Mouse (Mus musculus) limb, embryonic 11.5 days (tissue): ENCODE results near the gene Rpl18a. TPM values are rescaled to one million over a fixed set of nuclear protein-coding genes. Genes with fewer than 3 reads are reported as not detected.

Experiments used
- ATAC-seq: fragments of 200-750 bp; cut with Nextera tagmentation; 2 replicates; pipeline ENCODE4 v1.8.0; 2017; ENCODE audit warnings: low read depth; ENCODE audit not compliant: insufficient number of reproducible peaks, low FRiP score, low TSS enrichment
- DNase-seq: peaks from one replicate; pipeline ENCODE4 v3.0.0-alpha.2; 2015; ENCODE audit warnings: low spot score
- H3K27ac ChIP-seq: fragments of 300-500 bp; sonication (generic); replicated peaks from 2 replicates; pipeline ENCODE4 v1.5.1; 2014; ENCODE audit warnings: low read depth, mild to moderate bottlenecking, low read length
- H3K27me3 ChIP-seq: fragments of 300-500 bp; sonication (generic); 2 replicates; pipeline ENCODE4 v1.6.1; 2014; ENCODE audit warnings: mild to moderate bottlenecking, low read length, mixed read lengths; ENCODE audit not compliant: control insufficient read depth, insufficient read depth
- H3K36me3 ChIP-seq: fragments of 300-500 bp; sonication (generic); 2 replicates; pipeline ENCODE4 v1.6.1; 2014; ENCODE audit warnings: mild to moderate bottlenecking, low read length, moderate library complexity, mixed read lengths; ENCODE audit not compliant: control insufficient read depth, insufficient read depth
- H3K4me1 ChIP-seq: fragments of 300-500 bp; sonication (generic); 2 replicates; pipeline ENCODE4 v1.6.1; 2014; ENCODE audit warnings: low read length, mixed read lengths; ENCODE audit not compliant: control insufficient read depth, insufficient read depth
- H3K4me2 ChIP-seq: fragments of 300-500 bp; sonication (generic); 2 replicates; pipeline ENCODE4 v1.6.1; 2014; ENCODE audit warnings: low read depth, mild to moderate bottlenecking, moderate library complexity; ENCODE audit not compliant: severe bottlenecking
- H3K4me3 ChIP-seq: fragments of 300-500 bp; sonication (generic); 2 replicates; pipeline ENCODE4 v1.5.1; 2014; ENCODE audit warnings: low read depth, low read length
- H3K9ac ChIP-seq: fragments of 300-500 bp; sonication (generic); 2 replicates; pipeline ENCODE4 v1.6.1; 2014; ENCODE audit warnings: mild to moderate bottlenecking, low read length
- H3K9me3 ChIP-seq: fragments of 300-500 bp; sonication (generic); 2 replicates; pipeline ENCODE4 v1.6.1; 2016; ENCODE audit warnings: low read length; ENCODE audit not compliant: control insufficient read depth
- WGBS: fragments of 180-500 bp; shearing (Covaris S2); extraction: QIAGEN DNeasy Blood & Tissue Kit; methylation state at CpG from one replicate; pipeline ENCODE4 v1.1.7; 2014; 5-methylcytosine and 5-hydroxymethylcytosine counted together
- polyA plus RNA-seq: library from polyadenylated mRNA; unstranded; fragments of >200 nt; fragmentation: Nextera tagmentation; extraction: Ambion mirVana; gene quantifications from 2 replicates; pipeline ENCODE4 v1.2.1, GENCODE M21; 2014

Rpl18a gene
- 3,769 and 3,846 TPM in 2 replicates for polyA plus RNA-seq

DNA sequence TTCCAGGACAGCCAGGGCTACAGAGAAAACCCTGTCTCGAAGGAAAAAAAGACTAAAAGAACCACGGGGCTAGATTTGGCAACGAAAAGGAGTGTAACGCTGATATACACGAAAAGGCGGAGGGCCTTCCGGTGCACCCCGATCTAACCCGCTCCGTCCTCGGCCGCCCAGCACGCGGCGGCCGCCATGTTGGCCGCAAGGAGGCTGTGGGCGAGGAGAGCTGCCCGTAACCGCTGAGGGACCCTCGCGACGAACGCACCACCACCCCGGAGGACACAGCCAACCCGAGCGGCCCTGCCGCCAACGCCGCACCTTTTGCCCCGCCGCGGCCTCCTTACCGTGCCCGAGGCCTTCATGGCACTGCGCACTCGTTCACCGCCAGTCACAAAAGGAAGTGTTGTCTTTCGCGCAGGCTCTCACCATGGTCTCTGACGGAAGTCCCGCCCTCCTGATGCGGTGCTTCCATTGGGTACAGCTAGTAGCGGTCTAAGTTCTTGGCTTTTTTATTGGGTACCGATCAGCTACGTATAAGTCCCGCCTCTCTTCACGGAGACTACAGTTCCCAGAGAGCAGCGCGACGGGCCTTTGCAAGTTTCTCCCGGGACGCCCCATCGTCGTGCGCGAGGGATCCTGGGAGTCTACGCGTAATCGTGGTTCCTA, at the start of gene Rpl18a:
Gene Rpl18a, minus strand, starts transcription at position 392 of the 660 bp plus-strand sequence.
- peak; percentile 95 for DNase-seq
- Histone ChIP-seq H3K4me1 (peaks cover 7% of the 10 kb centered on the region), H3K27ac (peak within 1 kb of the TSS; percentile 49), H3K9ac (peak within 1 kb of the TSS; percentile 89), H3K4me3 (peak within 1 kb of the TSS; percentile 79), H3K9me3 (no peaks in the 10 kb centered on the region), H3K4me2 (peak within 1 kb of the TSS; percentile 94), H3K27me3 (peaks cover 15% of the 10 kb centered on the region), H3K36me3 (peaks cover 12% of the 10 kb centered on the region)
- under 1% methylated on average over 60 of the region's 60 CpGs for WGBS
- ATAC-seq, result peak; percentile 96

DNA sequence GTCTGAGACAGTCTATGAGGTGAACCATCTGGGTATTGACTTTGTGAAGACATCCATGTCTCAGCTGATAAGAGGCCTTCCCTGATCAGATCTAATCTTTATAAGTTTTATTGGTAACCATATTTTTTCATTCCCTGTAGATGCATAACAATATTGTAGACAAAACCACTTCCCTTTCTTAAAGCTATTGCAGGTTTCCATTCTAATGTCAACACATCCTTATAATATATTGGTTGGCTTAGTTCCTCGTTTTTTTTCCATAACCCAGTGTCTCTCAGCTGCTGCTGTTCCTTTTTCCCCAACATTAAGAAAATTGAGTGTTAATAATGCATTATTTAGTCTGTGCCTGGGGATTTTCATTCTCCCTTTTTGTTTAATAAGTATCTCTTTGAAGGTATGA, 46.0 kb upstream of the Rpl18a start:
- WGBS, result 34% methylated on average over 1 of the region's 1 CpGs
- Histone ChIP-seq H3K27me3 (no peaks in the 10 kb centered on the region), H3K36me3 (no peaks in the 10 kb centered on the region), H3K9ac (no peak overlapping the region), H3K4me2 (no peak overlapping the region), H3K9me3 (no peaks in the 10 kb centered on the region), H3K4me3 (no peak overlapping the region), H3K4me1 (no peaks in the 10 kb centered on the region), H3K27ac (no peak overlapping the region)
- no peak for DNase-seq
- ATAC-seq, result no peak

DNA sequence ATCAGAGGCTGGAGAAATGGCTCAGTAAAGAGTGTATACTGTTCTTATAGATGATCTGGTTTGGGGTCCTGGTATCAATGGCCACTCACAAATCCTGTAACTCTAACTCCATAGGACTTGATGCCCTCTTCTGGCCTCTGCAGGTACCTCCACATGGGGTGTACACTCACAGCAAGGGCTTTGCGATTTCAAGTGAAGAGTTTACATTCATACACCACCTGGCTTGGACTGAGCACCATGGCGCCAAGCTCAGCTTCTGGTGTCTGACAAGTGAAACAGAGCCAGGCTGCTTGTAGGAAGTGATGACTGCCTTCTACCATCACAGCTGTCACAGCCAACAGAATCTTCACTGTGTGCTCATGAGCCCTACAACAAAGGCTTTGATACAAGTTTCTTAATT, 44.3 kb upstream of the Rpl18a start:
- Histone ChIP-seq H3K27ac (no peak overlapping the region), H3K9me3 (no peaks in the 10 kb centered on the region), H3K4me1 (no peaks in the 10 kb centered on the region), H3K4me3 (no peak overlapping the region), H3K9ac (no peak overlapping the region), H3K36me3 (no peaks in the 10 kb centered on the region), H3K4me2 (no peak overlapping the region), H3K27me3 (no peaks in the 10 kb centered on the region)
- DNase-seq, result no peak
- ATAC-seq, result no peak
- 79% methylated on average over 2 of the region's 2 CpGs for WGBS

DNA sequence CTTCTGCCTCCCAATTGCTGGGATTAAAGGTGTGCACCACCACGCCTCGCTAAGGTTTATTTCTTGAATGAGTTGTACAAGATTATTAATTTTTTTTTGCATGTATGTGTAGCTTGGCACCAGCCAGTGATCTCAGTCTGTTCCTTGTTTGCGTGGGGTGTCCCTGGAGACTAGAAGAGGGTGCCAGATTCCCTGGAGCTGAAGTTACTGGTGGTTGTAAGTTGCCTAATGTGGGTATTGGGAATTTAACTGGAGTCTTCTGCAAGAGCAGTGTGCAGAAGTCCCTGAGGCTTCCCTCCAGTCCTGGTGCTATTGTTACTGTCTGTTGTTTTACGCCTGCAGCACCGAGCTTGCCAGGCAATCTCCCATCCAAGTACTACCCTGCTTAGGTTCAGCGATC, 40.0 kb upstream of the Rpl18a start:
- DNase-seq (no peak), ATAC-seq (no peak)
- 87% methylated on average over 6 of the region's 6 CpGs for WGBS
- Histone ChIP-seq H3K9me3 (no peaks in the 10 kb centered on the region), H3K27me3 (no peaks in the 10 kb centered on the region), H3K4me2 (no peak overlapping the region), H3K27ac (no peak overlapping the region), H3K4me1 (no peaks in the 10 kb centered on the region), H3K9ac (no peak overlapping the region), H3K36me3 (no peaks in the 10 kb centered on the region), H3K4me3 (no peak overlapping the region)

DNA sequence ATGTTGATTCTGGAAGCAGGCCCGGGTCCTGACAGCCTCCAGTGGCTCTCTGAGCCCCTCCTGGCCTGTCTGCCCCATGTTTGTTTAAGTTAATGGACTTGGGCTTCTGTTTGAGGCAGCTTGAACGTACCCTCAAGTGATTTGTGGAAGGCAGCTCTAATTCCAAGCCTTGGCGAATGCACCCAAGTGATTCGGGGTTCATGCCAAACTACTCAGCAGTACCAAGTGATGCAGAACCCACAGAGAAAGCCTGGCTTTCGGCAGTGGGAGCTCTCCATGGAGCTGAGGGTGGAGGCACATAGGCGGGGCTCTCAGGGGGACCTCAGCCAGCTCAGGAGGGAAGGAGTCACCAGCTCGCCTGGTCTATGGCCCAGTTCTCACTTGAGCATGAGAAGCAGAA, 37.6 kb upstream of the Rpl18a start:
- no peak overlapping the region for H3K27ac ChIP-seq
- H3K36me3 ChIP-seq, result no peaks in the 10 kb centered on the region
- H3K9ac ChIP-seq, result no peak overlapping the region
- no peaks in the 10 kb centered on the region for H3K9me3 ChIP-seq
- no peak overlapping the region for H3K4me2 ChIP-seq
- no peak for ATAC-seq
- WGBS, result 70% methylated on average over 7 of the region's 7 CpGs
- no peak for DNase-seq
- no peak overlapping the region for H3K4me3 ChIP-seq
- H3K27me3 ChIP-seq, result no peaks in the 10 kb centered on the region
- H3K4me1 ChIP-seq, result no peaks in the 10 kb centered on the region

DNA sequence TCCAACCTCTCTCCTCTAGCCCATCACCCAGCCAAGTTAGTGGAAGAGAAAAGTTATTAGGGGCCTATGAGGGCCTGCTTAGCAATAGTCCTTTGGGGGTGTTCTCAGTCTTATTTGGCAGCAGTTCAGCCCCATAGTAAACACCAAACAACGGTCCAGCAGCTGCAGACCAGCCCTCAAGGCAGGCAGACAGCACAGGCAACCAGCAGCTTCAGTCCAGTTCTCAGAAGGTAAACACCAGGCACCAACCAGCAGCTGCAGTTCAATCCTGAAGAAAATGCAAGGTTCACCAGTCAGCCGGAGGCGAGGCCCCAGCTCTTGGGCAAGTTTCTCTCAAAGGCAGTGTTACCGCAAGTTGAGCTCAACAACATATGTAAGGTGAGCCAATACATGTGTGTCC, 35.8 kb upstream of the Rpl18a start:
- DNase-seq (no peak), ATAC-seq (no peak)
- 93% methylated on average over 4 of the region's 4 CpGs for WGBS

DNA sequence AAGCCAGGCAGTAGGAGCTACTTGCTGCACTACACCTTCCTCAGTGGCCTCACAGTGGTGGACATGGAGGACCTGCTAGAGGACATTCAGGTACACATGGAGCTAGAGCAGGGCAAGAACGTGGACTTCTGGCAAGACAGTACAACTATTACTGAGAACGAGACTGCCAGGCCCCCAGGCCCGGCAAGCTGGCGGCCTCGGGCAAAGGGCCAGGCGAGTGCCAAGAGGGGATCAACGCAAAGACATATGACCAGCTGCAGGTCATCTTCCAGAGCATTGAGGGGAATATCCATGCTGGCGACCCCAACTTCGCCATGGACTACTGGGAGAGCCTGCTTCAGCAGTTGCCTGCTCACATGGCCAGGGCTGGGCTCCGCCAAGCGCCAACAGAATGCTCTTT, 34.5 kb upstream of the Rpl18a start:
- H3K4me1 ChIP-seq, result no peaks in the 10 kb centered on the region
- WGBS, result 95% methylated on average over 11 of the region's 11 CpGs
- H3K4me2 ChIP-seq, result no peak overlapping the region
- H3K9ac ChIP-seq, result no peak overlapping the region
- no peaks in the 10 kb centered on the region for H3K27me3 ChIP-seq
- no peaks in the 10 kb centered on the region for H3K9me3 ChIP-seq
- no peak overlapping the region for H3K27ac ChIP-seq
- H3K4me3 ChIP-seq, result no peak overlapping the region
- ATAC-seq (no peak), DNase-seq (no peak)
- H3K36me3 ChIP-seq, result no peaks in the 10 kb centered on the region

More for the DNA sequence above, 35.8 kb upstream of the Rpl18a start:
- H3K9ac ChIP-seq, result no peak overlapping the region
- H3K4me3 ChIP-seq, result no peak overlapping the region
- no peak overlapping the region for H3K27ac ChIP-seq
- H3K4me2 ChIP-seq, result no peak overlapping the region
- H3K36me3 ChIP-seq, result no peaks in the 10 kb centered on the region
- no peaks in the 10 kb centered on the region for H3K9me3 ChIP-seq
- H3K4me1 ChIP-seq, result no peaks in the 10 kb centered on the region
- H3K27me3 ChIP-seq, result no peaks in the 10 kb centered on the region

DNA sequence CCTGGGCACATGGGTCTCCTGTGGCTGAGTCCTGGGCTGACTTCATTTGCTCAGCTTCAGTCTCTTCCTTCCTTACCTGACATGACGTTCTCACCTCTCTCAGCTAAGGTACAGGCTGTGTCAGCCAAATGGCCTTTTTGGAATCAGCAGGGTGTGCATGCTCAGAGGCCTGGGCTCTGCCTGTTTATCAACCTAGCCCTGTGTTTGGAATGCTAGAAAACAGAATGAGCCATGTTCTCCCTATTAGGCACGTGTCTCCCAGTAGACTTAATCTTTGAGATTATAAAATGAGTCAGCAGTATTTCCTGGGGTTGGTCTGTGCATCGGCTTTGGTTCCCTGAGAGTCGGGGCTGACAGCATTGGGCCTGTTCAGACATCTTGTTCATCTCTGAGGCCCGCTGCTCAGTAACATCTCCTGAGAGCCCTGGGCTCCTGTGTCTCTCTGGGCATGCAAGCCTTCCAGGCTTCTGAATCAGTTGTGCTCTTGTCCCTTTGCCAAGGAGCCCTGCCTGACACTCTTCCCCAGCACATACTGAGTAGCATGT, 31.6 kb upstream of the Rpl18a start:
- no peak for DNase-seq
- Histone ChIP-seq H3K36me3 (no peaks in the 10 kb centered on the region), H3K9me3 (no peaks in the 10 kb centered on the region), H3K4me1 (no peaks in the 10 kb centered on the region), H3K27me3 (no peaks in the 10 kb centered on the region), H3K4me3 (no peak overlapping the region), H3K9ac (no peak overlapping the region), H3K27ac (no peak overlapping the region), H3K4me2 (no peak overlapping the region)
- no peak for ATAC-seq
- WGBS, result 90% methylated on average over 5 of the region's 5 CpGs

DNA sequence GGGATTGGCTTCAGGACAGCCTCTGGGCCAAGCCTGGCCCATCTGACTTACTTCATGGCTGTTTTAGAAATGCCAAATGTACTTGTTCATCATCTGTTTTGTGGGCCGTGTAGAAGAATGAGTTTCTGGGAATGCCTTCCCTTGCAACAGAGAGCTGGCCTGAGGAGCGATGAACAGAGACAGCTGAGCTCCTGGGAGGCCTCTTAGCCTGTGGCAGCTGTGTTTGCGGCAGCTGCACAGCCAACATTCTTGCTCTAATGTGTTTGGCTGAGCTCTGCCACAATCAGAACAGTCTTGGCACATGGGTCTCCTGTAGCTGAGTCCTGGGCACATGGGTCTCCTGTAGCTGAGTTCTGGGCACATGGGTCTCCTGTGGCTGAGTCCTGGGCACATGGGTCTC, 30.9 kb upstream of the Rpl18a start:
- 89% methylated on average over 3 of the region's 3 CpGs for WGBS

More for the DNA sequence above, 30.9 kb upstream of the Rpl18a start:
- ATAC-seq, result no peak
- no peak overlapping the region for H3K4me3 ChIP-seq
- H3K4me1 ChIP-seq, result no peaks in the 10 kb centered on the region
- H3K27ac ChIP-seq, result no peak overlapping the region
- H3K4me2 ChIP-seq, result no peak overlapping the region
- H3K27me3 ChIP-seq, result no peaks in the 10 kb centered on the region
- no peak overlapping the region for H3K9ac ChIP-seq
- H3K36me3 ChIP-seq, result peaks cover 2% of the 10 kb centered on the region; the same call in 1 of the 2 replicates
- no peak for DNase-seq
- H3K9me3 ChIP-seq, result no peaks in the 10 kb centered on the region
